Mouse (Mus musculus) kidney, embryonic 14.5 days (tissue): ENCODE data around the gene Nynrin. TPM values are rescaled to one million over a fixed set of nuclear protein-coding genes. Genes with fewer than 3 reads are reported as not detected.

ENCODE experiments used
- ATAC-seq: fragments of 200-750 bp; cut with Nextera tagmentation; 2 replicates; pipeline ENCODE4 v1.8.0; 2017; ENCODE audit warnings: moderate number of reproducible peaks, mild to moderate bottlenecking, moderate TSS enrichment, moderate library complexity; ENCODE audit not compliant: low FRiP score, low TSS enrichment
- H3K27ac ChIP-seq: fragments of 300-500 bp; sonication (generic); 2 replicates; pipeline ENCODE4 v1.5.1; 2014; ENCODE audit warnings: low read depth, mild to moderate bottlenecking, low read length, moderate library complexity, mixed read lengths
- H3K27me3 ChIP-seq: fragments of 300-500 bp; sonication (generic); 2 replicates; pipeline ENCODE4 v1.6.1; 2014; ENCODE audit warnings: mild to moderate bottlenecking, low read length; ENCODE audit not compliant: control insufficient read depth, insufficient read depth
- H3K36me3 ChIP-seq: fragments of 300-500 bp; sonication (generic); 2 replicates; pipeline ENCODE4 v1.6.1; 2014; ENCODE audit warnings: low read length, mixed read lengths; ENCODE audit not compliant: control insufficient read depth, insufficient read depth
- H3K4me1 ChIP-seq: fragments of 300-500 bp; sonication (generic); 2 replicates; pipeline ENCODE4 v1.6.1; 2014; ENCODE audit warnings: low read length, mixed read lengths; ENCODE audit not compliant: control insufficient read depth, insufficient read depth
- H3K4me2 ChIP-seq: fragments of 300-500 bp; sonication (generic); replicated peaks from 2 replicates; pipeline ENCODE4 v1.6.1; 2014; ENCODE audit warnings: low read depth, mild to moderate bottlenecking, low read length
- H3K4me3 ChIP-seq: fragments of 300-500 bp; sonication (generic); 2 replicates; pipeline ENCODE4 v1.5.1; 2014; ENCODE audit warnings: mild to moderate bottlenecking, low read length
- H3K9ac ChIP-seq: fragments of 300-500 bp; sonication (generic); 2 replicates; pipeline ENCODE4 v1.6.1; 2014; ENCODE audit warnings: low read depth, mild to moderate bottlenecking, low read length, moderate library complexity
- H3K9me3 ChIP-seq: fragments of 300-500 bp; sonication (generic); 2 replicates; pipeline ENCODE4 v1.6.1; 2016; ENCODE audit warnings: low read length; ENCODE audit not compliant: control insufficient read depth
- WGBS: fragments of 180-500 bp; shearing (Covaris S2); extraction: QIAGEN DNeasy Blood & Tissue Kit; methylation state at CpG from one replicate; pipeline ENCODE4 v1.1.7; 2014; 5-methylcytosine and 5-hydroxymethylcytosine counted together
- polyA plus RNA-seq: library from polyadenylated mRNA; unstranded; fragments of >200 nt; fragmentation: Nextera tagmentation; extraction: Ambion mirVana; gene quantifications from 2 replicates; pipeline ENCODE4 v1.2.1, GENCODE M21; 2014

Gene Nynrin
- polyA plus RNA-seq, 1 experiment from 2014 or later, result 15.6 TPM

GRCm38 (mm10) chr14:55869538-55869937 is 15.7 kb downstream of the Nynrin start:
- ATAC-seq, result no peak

DNA sequence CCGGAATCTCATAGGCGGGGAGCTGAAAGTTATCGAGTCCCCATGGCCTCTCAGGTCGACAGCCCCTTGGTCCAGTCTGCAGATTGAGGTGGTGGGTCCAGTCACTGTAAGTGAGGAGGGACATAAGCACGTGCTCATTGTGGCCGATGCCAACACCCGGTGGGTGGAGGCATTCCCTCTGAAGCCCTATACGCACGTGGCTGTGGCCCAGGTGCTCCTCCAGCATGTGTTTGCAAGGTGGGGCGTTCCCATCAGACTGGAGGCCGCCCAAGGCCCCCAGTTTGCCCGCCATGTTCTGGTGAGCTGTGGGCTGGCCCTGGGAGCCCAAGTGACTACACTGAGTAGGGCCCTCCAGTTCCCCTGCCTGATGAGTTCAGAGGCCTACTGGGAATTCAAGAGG is 18.2 kb downstream of the Nynrin start:
- H3K27me3 ChIP-seq, result no peaks in the 10 kb centered on the region
- H3K27ac ChIP-seq, result no peak overlapping the region
- H3K4me3 ChIP-seq, result no peak overlapping the region
- H3K9ac ChIP-seq, result no peak overlapping the region
- ATAC-seq, result no peak
- no peaks in the 10 kb centered on the region for H3K9me3 ChIP-seq
- 91% methylated on average over 12 of the region's 12 CpGs for WGBS
- peaks cover 58% of the 10 kb centered on the region for H3K36me3 ChIP-seq
- H3K4me1 ChIP-seq, result 0 out of 2 replicates have a peak, but pooled peaks cover 9% of the 10 kb centered on the region
- H3K4me2 ChIP-seq, result no peak overlapping the region

More at GRCm38 (mm10) chr14:55869538-55869937, 15.7 kb downstream of the Nynrin start:
- H3K4me1 ChIP-seq, result 0 out of 2 replicates have a peak, but pooled peaks cover 9% of the 10 kb centered on the region
- peaks cover 83% of the 10 kb centered on the region for H3K36me3 ChIP-seq
- no peaks in the 10 kb centered on the region for H3K27me3 ChIP-seq
- H3K4me2 ChIP-seq, result no peak overlapping the region
- no peaks in the 10 kb centered on the region for H3K9me3 ChIP-seq
- H3K27ac ChIP-seq, result no peak overlapping the region
- H3K9ac ChIP-seq, result no peak overlapping the region
- H3K4me3 ChIP-seq, result no peak overlapping the region
- over 99% methylated on average over 6 of the region's 6 CpGs for WGBS

GRCm38 (mm10) chr14:55872551-55872950 is 18.7 kb downstream of the Nynrin start:
- WGBS, result 90% methylated on average over 17 of the region's 17 CpGs
- peaks cover 54% of the 10 kb centered on the region for H3K36me3 ChIP-seq
- H3K4me2 ChIP-seq, result no peak overlapping the region

DNA sequence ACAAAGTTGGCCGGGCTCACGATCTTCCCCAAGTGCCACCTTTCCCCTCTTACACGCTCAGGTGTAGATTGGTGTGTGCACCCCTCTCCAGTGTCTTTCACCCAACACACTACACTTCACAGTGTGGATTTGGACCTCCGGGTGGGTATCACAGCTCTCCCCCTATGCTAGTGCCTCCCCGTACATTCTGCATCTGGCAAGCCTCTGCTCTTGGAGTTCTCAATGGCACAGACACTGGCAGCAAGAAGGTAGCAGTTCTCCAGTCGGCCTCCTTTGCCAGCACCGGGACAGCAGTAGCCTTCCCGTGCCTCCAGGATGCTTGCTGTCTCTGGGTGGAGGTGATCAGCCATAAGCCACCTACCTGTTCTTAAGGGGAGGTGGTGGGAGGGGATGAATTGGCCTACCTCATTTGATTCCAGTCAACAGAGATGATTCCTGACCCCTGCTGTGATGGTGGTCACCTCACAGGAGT is 19.5 kb downstream of the Nynrin start:
- Histone ChIP-seq H3K36me3 (peaks cover 47% of the 10 kb centered on the region), H3K27ac (no peak overlapping the region), H3K4me2 (no peak overlapping the region; the same call in 1 of the 2 replicates), H3K4me3 (no peak overlapping the region), H3K27me3 (no peaks in the 10 kb centered on the region), H3K9ac (peak overlapping the region; percentile 29; the same call in 1 of the 2 replicates), H3K4me1 (peaks cover 18% of the 10 kb centered on the region; the same call in 1 of the 2 replicates), H3K9me3 (no peaks in the 10 kb centered on the region)
- 86% methylated on average over 8 of the region's 8 CpGs for WGBS
- ATAC-seq, result no peak

More at GRCm38 (mm10) chr14:55872551-55872950, 18.7 kb downstream of the Nynrin start:
- Histone ChIP-seq H3K27me3 (no peaks in the 10 kb centered on the region), H3K4me3 (no peak overlapping the region), H3K9ac (no peak overlapping the region), H3K27ac (no peak overlapping the region), H3K9me3 (no peaks in the 10 kb centered on the region), H3K4me1 (0 out of 2 replicates have a peak, but pooled peaks cover 12% of the 10 kb centered on the region)
- ATAC-seq, result 0 out of 2 replicates have a peak, but pooled peaks have one; percentile 14

GRCm38 (mm10) chr14:55873714-55874683 is 20.2 kb downstream of the Nynrin start:
- no peaks in the 10 kb centered on the region for H3K27me3 ChIP-seq
- H3K27ac ChIP-seq, result no peak overlapping the region
- H3K4me3 ChIP-seq, result no peak overlapping the region
- H3K9me3 ChIP-seq, result no peaks in the 10 kb centered on the region
- H3K36me3 ChIP-seq, result peaks cover 40% of the 10 kb centered on the region
- WGBS, result 15% methylated on average over 30 of the region's 30 CpGs
- H3K4me1 ChIP-seq, result peaks cover 22% of the 10 kb centered on the region
- peak; percentile 43 for ATAC-seq
- peak overlapping the region; percentile 29; the same call in 1 of the 2 replicates for H3K9ac ChIP-seq
- peak overlapping the region; percentile 26; the same call in 1 of the 2 replicates for H3K4me2 ChIP-seq

DNA sequence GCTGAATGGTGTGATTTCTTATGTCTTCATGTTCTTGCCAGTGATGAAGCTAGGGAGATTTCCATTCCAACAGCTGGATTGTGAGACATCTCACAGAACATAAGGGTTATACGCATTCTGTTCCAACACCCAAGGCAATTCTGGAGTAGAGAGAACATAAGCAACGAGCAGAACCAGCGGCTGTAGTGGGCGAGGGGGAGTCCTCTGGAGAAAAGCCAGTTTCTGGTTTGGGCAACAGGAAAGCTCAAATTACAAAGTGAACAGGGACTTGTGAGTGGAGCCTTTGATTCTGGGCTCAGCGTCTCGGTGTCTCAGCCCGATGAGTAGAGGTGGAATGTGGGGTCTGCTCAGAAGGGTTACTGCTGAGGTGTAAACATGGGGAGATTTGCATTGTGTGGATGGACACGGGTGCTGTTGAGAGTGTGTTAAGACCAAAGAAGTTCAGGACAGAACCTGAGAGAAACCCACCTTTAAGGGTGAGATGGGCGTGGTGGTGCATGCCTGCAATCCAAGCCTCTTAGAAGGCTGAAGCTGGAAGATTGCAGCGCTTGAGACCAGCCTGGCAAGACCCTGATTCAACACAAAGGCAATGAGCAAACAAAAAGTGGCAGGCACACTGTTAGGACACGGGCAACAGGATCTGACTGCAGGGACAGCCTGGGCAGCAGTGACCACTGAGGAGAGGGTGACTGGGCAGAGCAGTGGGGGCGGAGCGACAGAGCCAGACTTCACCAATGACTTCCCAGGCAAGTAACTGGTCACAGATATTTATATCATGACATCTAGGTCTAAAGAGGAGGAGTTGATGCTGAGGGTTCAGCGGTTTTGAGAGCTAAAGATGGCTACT is 23.9 kb downstream of the Nynrin start:
- peak; percentile 55; the same call in 1 of the 2 replicates for ATAC-seq
- Histone ChIP-seq H3K4me1 (peaks cover 24% of the 10 kb centered on the region), H3K27ac (peak overlapping the region; percentile 38; the same call in 1 of the 2 replicates), H3K27me3 (no peaks in the 10 kb centered on the region), H3K4me2 (peak overlapping the region; percentile 36), H3K9ac (peak overlapping the region; percentile 35; the same call in 1 of the 2 replicates), H3K36me3 (peaks cover 3% of the 10 kb centered on the region), H3K9me3 (no peaks in the 10 kb centered on the region), H3K4me3 (peak overlapping the region; percentile 20; the same call in 1 of the 2 replicates)
- 3% methylated on average over 14 of the region's 14 CpGs for WGBS

GRCm38 (mm10) chr14:55878316-55878940 is 24.6 kb downstream of the Nynrin start:
- Histone ChIP-seq H3K4me2 (peak overlapping the region; percentile 36), H3K27ac (no peak overlapping the region), H3K36me3 (no peaks in the 10 kb centered on the region), H3K27me3 (no peaks in the 10 kb centered on the region), H3K9me3 (no peaks in the 10 kb centered on the region), H3K4me3 (no peak overlapping the region), H3K4me1 (peaks cover 22% of the 10 kb centered on the region), H3K9ac (no peak overlapping the region)
- 0 out of 2 replicates have a peak, but pooled peaks have one; percentile 36 for ATAC-seq
- 15% methylated on average over 7 of the region's 7 CpGs for WGBS

GRCm38 (mm10) chr14:55879623-55880022 is 25.8 kb downstream of the Nynrin start:
- 34% methylated on average over 1 of the region's 1 CpGs for WGBS
- no peak for ATAC-seq
- H3K27me3 ChIP-seq, result no peaks in the 10 kb centered on the region
- no peak overlapping the region for H3K4me2 ChIP-seq
- peaks cover 25% of the 10 kb centered on the region for H3K4me1 ChIP-seq
- H3K9me3 ChIP-seq, result no peaks in the 10 kb centered on the region
- H3K9ac ChIP-seq, result no peak overlapping the region
- H3K36me3 ChIP-seq, result no peaks in the 10 kb centered on the region
- H3K4me3 ChIP-seq, result no peak overlapping the region
- no peak overlapping the region for H3K27ac ChIP-seq
